Mouse (Mus musculus): ENCODE data around the gene Dhrs4.

Dhrs4 gene

GRCm38 (mm10) chr14:55536116-55536745 is 57.7 kb downstream of the Dhrs4 start:
- peak; percentile 44 for DNase-seq (ENCODE audit: low read depth)
